Mouse (Mus musculus): ENCODE results near the gene Daam1. TPM values are rescaled to one million over a fixed set of nuclear protein-coding genes. Genes with fewer than 3 reads are reported as not detected.

Gene Daam1
- polyA plus RNA-seq, 1 experiment from 2014 or later, result 16.9 TPM

DNA sequence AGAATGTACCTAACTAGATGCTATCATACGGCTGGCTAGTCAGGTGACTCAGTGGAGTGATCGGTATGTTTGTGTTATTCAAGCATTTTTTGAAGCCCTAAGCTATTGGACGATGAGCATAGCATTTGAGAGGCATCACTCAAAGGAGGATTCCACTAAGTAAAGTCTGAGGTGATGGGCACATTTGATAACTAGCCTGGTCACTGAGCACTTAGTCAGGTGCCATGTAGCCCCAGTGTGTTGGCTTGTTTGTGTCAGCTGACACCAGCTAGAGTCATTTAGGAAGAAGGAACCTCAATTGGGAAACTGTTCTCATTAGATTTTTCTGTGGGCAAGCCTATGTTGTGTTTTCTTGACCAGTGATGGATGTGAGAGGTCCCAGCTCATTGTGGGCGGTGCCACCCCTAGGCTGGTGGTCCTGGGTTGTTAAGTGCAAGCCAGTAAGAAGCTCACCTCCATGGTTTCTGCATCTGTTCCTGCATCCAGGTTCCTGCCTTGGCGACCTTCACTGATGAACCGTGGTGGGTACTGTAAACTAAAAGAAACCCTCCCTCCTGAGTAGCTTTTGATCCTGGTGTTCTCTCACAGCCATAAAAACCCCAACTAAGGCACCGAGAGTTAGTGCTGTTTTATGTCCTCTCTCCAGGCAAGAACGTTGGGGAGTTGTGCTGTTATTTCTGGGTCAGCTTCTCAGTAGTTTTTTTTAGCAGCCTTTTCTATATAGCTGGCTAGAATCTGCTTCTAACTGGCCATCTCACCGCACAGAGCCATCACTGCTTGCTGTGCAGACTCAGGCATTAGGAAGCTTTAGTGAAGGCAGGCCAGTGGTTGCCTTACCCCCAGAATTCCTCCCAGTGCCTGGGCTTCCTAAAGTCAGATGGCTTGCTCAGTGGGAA is 36.7 kb downstream of the Daam1 start:
- Histone ChIP-seq H3K9me3 (no peaks in the 10 kb centered on the region), H3K27ac (replicated peaks) (no peak overlapping the region), H3K4me3 (no peak overlapping the region), H3K9ac (replicated peaks) (no peak overlapping the region), H3K4me1 (peaks cover 5% of the 10 kb centered on the region; the same call in 1 of the 2 replicates), H3K27me3 (no peaks in the 10 kb centered on the region), H3K4me2 (replicated peaks) (no peak overlapping the region), H3K36me3 (no peaks in the 10 kb centered on the region)
- WGBS, result 87% methylated on average over 9 of the region's 9 CpGs
- no peak for ATAC-seq (ENCODE audit: low FRiP score, low read depth)

DNA sequence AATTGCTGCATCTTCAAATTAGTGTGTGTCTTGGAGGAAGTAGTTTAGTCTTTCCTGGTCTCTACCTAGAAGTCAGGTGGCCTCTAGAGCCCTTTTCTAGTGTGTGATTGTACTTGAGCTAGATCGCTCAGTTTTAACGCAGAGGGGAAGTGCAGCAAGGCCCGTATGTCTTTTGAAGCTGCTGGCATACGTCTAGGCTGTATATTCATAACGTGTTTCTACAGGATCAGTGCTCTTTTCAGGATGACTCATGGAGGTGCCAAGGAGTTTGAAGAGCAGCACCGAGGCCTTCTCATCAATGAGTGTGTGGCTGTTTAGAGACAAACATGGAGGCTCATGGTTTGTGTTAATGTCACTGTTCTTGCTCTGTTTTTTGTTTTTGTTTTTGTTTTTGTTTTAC is 39.8 kb downstream of the Daam1 start:
- no peak overlapping the region for H3K4me2 ChIP-seq (replicated peaks)
- no peak for ATAC-seq (ENCODE audit: low FRiP score, low read depth)
- WGBS, result 86% methylated on average over 6 of the region's 6 CpGs
- H3K4me3 ChIP-seq, result no peak overlapping the region
- H3K27me3 ChIP-seq, result no peaks in the 10 kb centered on the region
- H3K27ac ChIP-seq (replicated peaks), result no peak overlapping the region
- peaks cover 3% of the 10 kb centered on the region; the same call in 1 of the 2 replicates for H3K4me1 ChIP-seq
- no peak overlapping the region for H3K9ac ChIP-seq (replicated peaks)
- no peaks in the 10 kb centered on the region for H3K9me3 ChIP-seq
- no peaks in the 10 kb centered on the region for H3K36me3 ChIP-seq

DNA sequence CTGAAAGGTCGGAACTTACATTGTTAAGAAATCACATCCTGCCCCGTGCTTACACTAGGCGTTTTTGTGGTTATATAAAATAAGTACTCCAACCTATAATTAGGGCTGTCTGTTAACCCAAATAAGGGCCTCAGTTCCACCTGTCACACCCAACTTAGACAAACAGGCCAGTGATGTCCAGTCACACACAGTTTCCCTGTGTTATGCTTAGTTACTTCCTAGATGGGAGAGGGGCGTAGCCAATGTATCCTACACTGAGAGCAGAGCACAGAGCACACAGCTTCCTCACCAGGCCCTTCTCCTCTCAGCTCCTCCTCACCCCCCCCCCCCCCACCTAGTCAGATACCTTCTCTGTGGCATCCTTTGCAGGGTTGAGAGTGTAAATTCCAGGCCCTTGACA is 41.5 kb downstream of the Daam1 start:
- Histone ChIP-seq H3K4me2 (replicated peaks) (no peak overlapping the region), H3K9me3 (no peaks in the 10 kb centered on the region), H3K27ac (replicated peaks) (no peak overlapping the region), H3K4me3 (no peak overlapping the region), H3K36me3 (no peaks in the 10 kb centered on the region), H3K9ac (replicated peaks) (no peak overlapping the region), H3K27me3 (no peaks in the 10 kb centered on the region), H3K4me1 (peaks cover 9% of the 10 kb centered on the region)
- 89% methylated on average over 4 of the region's 4 CpGs for WGBS
- no peak for ATAC-seq (ENCODE audit: low FRiP score, low read depth)

DNA sequence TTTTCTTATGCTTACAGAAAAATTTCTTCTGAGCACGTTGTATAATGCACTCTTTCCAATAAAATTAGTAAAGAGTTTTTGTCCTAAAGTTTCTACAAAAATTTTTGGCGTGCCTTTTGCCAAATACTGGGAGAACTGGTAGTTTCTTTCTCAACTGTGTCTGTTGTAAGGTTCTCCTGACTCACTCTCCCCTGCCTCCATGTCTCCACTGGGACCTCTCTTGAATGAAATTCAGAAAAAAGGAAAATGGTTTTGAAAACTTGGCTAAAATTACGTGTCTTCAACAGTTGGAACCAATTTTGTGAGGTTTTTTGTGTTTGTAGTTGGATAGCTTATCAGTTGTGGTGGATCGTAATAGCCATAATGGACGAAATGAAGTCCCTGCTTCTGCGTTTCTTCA is 43.7 kb downstream of the Daam1 start:
- no peak overlapping the region for H3K9ac ChIP-seq (replicated peaks)
- 93% methylated on average over 6 of the region's 6 CpGs for whole genome bisulfite sequencing
- H3K9me3 ChIP-seq, result no peaks in the 10 kb centered on the region
- no peaks in the 10 kb centered on the region for H3K36me3 ChIP-seq
- H3K27me3 ChIP-seq, result no peaks in the 10 kb centered on the region
- no peak overlapping the region for H3K27ac ChIP-seq (replicated peaks)
- no peak overlapping the region for H3K4me3 ChIP-seq
- ATAC-seq (ENCODE audit: low FRiP score, low read depth), result no peak
- no peak overlapping the region for H3K4me2 ChIP-seq (replicated peaks)
- H3K4me1 ChIP-seq, result peaks cover 16% of the 10 kb centered on the region

DNA sequence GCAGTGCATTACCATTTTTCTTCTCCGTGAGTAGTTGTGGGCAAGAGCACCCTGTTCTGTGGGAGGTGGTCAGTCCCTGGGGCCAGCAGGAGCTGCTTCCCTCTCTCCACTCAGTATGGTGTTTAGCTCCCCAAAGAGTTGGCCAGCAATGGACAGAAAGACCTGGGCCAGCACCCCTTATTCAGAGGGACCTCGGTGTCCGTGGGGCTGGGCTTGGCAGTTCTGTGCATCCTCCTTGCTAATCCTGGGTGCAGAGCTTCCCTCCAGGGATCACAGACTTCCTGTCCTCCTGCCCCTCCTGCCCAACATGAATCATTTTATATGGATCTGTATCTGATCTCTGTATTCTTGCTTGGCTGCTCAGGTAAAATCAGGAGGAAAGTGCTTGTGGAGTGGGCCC is 44.1 kb downstream of the Daam1 start:
- peaks cover 16% of the 10 kb centered on the region for H3K4me1 ChIP-seq
- H3K36me3 ChIP-seq, result no peaks in the 10 kb centered on the region
- ATAC-seq (ENCODE audit: low FRiP score, low read depth), result no peak
- WGBS, result 90% methylated on average over 3 of the region's 3 CpGs
- H3K9me3 ChIP-seq, result no peaks in the 10 kb centered on the region
- no peak overlapping the region for H3K4me3 ChIP-seq
- no peaks in the 10 kb centered on the region for H3K27me3 ChIP-seq
- H3K27ac ChIP-seq (replicated peaks), result no peak overlapping the region
- no peak overlapping the region for H3K9ac ChIP-seq (replicated peaks)
- H3K4me2 ChIP-seq (replicated peaks), result no peak overlapping the region

DNA sequence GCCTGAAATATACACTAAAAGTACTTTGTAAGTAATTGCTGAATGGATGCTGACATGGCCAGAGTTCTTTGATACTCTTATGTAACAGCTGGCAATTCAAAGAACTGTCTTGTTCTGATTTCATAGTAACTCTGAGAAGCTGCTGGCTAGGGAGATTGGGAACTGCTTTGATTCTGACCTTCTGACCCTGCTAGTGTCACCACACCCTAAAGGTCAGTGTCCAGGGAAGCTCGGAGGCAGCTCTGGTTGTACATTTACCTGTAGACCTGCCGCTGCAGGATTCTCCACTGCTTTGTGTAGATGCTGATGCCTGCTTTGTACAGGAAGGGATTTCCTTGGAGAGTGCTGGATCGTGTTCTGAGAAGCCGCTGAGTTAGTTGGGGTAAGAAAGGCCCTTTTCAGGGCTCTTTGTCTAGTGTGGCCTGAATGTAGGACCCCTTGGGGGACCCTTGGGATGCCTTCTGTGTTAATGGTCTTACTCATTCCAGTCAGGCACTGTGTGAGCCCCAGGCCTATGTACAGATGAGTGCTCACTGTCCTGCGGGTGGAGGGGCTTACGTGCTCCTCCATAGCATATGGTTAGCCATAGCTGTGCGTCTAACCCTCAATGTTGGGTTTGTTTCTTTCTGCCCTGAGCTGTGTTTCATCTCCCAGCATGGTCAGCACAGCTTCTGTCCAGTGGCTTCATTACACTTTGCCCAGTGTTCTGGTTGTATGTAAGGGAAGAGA is 45.0 kb downstream of the Daam1 start:
- 64% methylated on average over 7 of the region's 7 CpGs for WGBS
- Histone ChIP-seq H3K27me3 (no peaks in the 10 kb centered on the region), H3K9me3 (no peaks in the 10 kb centered on the region), H3K36me3 (no peaks in the 10 kb centered on the region), H3K4me2 (replicated peaks) (no peak overlapping the region), H3K27ac (replicated peaks) (no peak overlapping the region), H3K4me1 (peaks cover 16% of the 10 kb centered on the region), H3K4me3 (no peak overlapping the region), H3K9ac (replicated peaks) (no peak overlapping the region)
- no peak for ATAC-seq (ENCODE audit: low FRiP score, low read depth)

DNA sequence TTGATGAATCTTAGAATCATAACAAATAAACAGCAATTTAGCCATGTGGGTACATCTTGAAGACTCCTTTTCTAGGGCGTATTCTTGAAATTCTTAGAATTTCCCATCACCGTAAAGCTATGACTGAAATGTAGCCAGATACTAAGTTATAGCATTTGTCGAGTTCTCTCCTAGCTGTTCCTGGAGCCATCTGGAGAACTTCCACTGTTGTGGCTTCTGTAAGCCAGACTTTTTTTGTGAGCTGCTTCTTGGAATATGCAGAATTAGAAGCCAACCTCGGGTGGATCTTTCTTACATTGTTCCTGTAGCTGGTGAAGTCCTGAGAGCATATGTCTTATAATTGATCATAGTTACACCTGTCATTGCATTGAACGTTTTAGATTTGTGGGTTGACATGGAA is 50.1 kb downstream of the Daam1 start:
- 89% methylated on average over 5 of the region's 5 CpGs for WGBS
- no peaks in the 10 kb centered on the region for H3K27me3 ChIP-seq
- no peaks in the 10 kb centered on the region for H3K36me3 ChIP-seq
- H3K27ac ChIP-seq (replicated peaks), result no peak overlapping the region
- peaks cover 22% of the 10 kb centered on the region for H3K4me1 ChIP-seq
- H3K9me3 ChIP-seq, result no peaks in the 10 kb centered on the region
- no peak for ATAC-seq (ENCODE audit: low FRiP score, low read depth)
- H3K4me2 ChIP-seq (replicated peaks), result no peak overlapping the region
- H3K4me3 ChIP-seq, result no peak overlapping the region
- no peak overlapping the region for H3K9ac ChIP-seq (replicated peaks)

DNA sequence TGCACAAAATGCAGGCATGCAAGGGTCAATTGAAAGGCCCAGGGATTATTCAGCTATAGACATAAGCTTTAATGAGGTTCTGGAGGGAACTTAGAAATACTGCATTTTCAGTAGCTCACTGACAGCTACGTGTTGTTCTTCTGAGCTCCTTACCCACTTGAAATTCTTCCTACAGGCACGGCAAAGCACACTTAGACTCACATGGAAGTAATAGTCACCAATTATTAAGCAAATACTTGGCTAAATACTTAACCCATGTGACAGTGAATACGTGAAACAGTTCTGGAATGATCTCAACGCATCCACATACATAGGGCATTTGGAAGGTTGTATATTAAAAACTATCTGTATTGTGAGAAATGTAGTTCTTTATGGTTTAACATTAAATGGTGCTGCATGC is 50.6 kb downstream of the Daam1 start:
- WGBS, result 67% methylated on average over 4 of the region's 4 CpGs
- H3K27me3 ChIP-seq, result no peaks in the 10 kb centered on the region
- H3K27ac ChIP-seq (replicated peaks), result no peak overlapping the region
- no peaks in the 10 kb centered on the region for H3K9me3 ChIP-seq
- no peak overlapping the region for H3K9ac ChIP-seq (replicated peaks)
- H3K4me1 ChIP-seq, result peaks cover 24% of the 10 kb centered on the region
- no peak for ATAC-seq (ENCODE audit: low FRiP score, low read depth)
- H3K4me2 ChIP-seq (replicated peaks), result no peak overlapping the region
- no peaks in the 10 kb centered on the region for H3K36me3 ChIP-seq
- H3K4me3 ChIP-seq, result no peak overlapping the region

DNA sequence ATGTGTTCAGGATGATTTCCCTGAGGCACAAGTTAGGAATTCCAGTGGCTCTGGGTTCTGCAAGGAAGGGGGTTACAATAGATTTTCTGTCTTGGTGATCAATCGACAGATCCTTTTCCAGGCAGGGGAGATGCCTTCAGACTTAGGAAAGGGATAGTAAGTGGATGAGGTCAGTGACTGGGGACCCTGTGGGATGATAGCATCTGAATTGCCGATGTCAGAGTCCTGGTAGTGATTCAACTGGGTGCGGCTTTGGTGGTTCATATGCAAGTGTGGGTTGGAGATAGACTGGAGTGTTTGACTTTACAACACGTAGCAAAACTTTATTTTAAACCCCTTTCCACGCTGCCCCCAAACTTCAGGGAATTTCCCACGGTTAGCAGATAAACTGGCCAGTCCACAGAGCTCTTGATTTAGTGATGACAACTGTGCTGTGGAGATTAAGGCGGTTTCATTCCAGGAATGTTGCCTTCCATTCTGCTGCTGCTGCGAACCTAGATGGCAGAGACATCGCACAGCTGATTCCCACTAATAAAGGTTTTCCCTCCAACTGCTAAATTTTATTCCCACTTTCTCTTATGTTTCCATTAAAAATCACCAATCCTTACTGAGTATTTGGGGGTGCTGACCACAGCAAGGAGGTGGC is 52.3 kb downstream of the Daam1 start:
- Histone ChIP-seq H3K4me1 (peaks cover 23% of the 10 kb centered on the region), H3K27ac (replicated peaks) (no peak overlapping the region), H3K4me2 (replicated peaks) (no peak overlapping the region), H3K9me3 (no peaks in the 10 kb centered on the region), H3K36me3 (no peaks in the 10 kb centered on the region), H3K9ac (replicated peaks) (no peak overlapping the region), H3K4me3 (no peak overlapping the region), H3K27me3 (no peaks in the 10 kb centered on the region)
- 87% methylated on average over 9 of the region's 9 CpGs for WGBS
- ATAC-seq (ENCODE audit: low FRiP score, low read depth), result no peak

DNA sequence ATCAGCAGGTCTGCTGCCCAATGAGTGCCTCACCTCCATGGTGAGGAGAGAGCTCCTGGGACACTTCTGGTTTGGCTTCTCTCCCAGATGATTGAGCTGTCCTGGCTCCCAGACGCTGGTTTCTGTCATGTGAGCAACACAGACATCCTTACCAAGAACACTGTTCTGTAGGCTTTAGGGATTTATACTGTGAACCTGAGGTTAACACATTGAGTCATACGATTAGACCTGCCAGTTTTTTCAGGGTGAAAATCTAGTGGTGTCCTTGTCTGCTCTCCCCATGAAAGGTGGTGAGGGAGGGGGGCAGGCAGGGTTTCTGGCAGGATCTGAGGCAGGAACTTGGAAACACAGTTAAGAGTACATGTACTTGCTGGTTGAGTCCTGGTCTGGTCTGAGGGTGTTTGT is 54.3 kb downstream of the Daam1 start:
- ATAC-seq (ENCODE audit: low FRiP score, low read depth), result no peak

DNA sequence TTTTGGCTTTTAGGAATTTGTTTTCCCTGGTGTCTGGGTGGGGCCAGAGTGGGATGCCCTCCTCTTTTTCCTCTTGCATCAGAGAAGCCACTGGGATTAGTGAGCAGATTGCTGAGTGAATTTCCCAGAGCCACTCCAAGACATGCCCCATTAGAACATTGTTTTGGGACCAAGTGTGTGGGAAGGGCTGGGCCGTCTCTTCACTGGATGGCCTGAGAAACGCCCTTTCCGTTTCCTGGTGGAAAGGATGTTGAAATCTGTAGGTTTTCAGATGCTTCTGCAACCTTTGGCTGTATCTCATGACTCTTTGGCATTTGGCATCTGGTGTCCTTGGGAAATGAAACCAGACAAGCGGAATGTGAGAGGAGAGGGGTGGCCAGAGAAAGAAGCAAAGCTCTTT is 54.8 kb downstream of the Daam1 start:
- no peaks in the 10 kb centered on the region for H3K9me3 ChIP-seq
- 86% methylated on average over 4 of the region's 4 CpGs for WGBS
- H3K4me1 ChIP-seq, result peaks cover 21% of the 10 kb centered on the region
- H3K27me3 ChIP-seq, result no peaks in the 10 kb centered on the region
- ATAC-seq (ENCODE audit: low FRiP score, low read depth), result no peak
- H3K36me3 ChIP-seq, result no peaks in the 10 kb centered on the region
- H3K4me3 ChIP-seq, result no peak overlapping the region
- H3K4me2 ChIP-seq (replicated peaks), result no peak overlapping the region
- no peak overlapping the region for H3K9ac ChIP-seq (replicated peaks)
- H3K27ac ChIP-seq (replicated peaks), result no peak overlapping the region

More for the DNA sequence above, 54.3 kb downstream of the Daam1 start:
- Histone ChIP-seq H3K9ac (replicated peaks) (no peak overlapping the region), H3K9me3 (no peaks in the 10 kb centered on the region), H3K4me1 (peaks cover 21% of the 10 kb centered on the region), H3K4me3 (no peak overlapping the region), H3K27me3 (no peaks in the 10 kb centered on the region), H3K36me3 (no peaks in the 10 kb centered on the region), H3K27ac (replicated peaks) (no peak overlapping the region), H3K4me2 (replicated peaks) (no peak overlapping the region)
- WGBS, result 80% methylated on average over 2 of the region's 2 CpGs

DNA sequence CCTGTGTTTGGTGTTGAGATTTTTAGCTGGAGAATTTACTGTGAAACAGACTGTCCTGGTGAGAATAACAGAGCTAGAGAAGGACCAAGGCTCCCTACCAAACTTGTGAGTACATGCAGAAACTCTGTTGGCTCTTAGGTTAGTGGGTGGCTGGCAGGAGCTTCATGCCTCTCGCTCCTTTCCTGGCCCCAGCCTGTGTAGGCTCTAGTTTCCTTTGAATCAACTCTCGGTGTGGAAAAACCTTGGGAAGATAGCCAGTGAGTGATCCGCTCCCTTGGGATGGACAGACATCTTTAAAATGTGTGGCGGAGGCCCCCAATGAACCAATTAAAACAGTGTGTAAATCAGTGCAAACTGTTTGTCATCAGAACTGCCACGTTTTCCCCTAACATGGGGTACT is 55.5 kb downstream of the Daam1 start:
- H3K4me1 ChIP-seq, result peaks cover 21% of the 10 kb centered on the region
- no peak overlapping the region for H3K4me3 ChIP-seq
- H3K27ac ChIP-seq (replicated peaks), result no peak overlapping the region
- H3K9ac ChIP-seq (replicated peaks), result no peak overlapping the region
- no peaks in the 10 kb centered on the region for H3K36me3 ChIP-seq
- no peak overlapping the region for H3K4me2 ChIP-seq (replicated peaks)
- whole genome bisulfite sequencing, result 81% methylated on average over 5 of the region's 5 CpGs
- no peaks in the 10 kb centered on the region for H3K27me3 ChIP-seq
- H3K9me3 ChIP-seq, result no peaks in the 10 kb centered on the region
- ATAC-seq (ENCODE audit: low FRiP score, low read depth), result no peak

Measured in midbrain, embryonic 12.5 days (tissue).